Mouse (Mus musculus) frontal cortex, postnatal 10 days (tissue): Measurements from ENCODE around the gene Arl2bp.

ENCODE experiments used
- DNase-seq, 2 experiments: peaks; one replicate each; pipeline ENCODE4 v3.0.0; 2022; ENCODE audit warnings: low spot score in 2 of 2, mixed read lengths in 1 of 2

Gene Arl2bp

DNA sequence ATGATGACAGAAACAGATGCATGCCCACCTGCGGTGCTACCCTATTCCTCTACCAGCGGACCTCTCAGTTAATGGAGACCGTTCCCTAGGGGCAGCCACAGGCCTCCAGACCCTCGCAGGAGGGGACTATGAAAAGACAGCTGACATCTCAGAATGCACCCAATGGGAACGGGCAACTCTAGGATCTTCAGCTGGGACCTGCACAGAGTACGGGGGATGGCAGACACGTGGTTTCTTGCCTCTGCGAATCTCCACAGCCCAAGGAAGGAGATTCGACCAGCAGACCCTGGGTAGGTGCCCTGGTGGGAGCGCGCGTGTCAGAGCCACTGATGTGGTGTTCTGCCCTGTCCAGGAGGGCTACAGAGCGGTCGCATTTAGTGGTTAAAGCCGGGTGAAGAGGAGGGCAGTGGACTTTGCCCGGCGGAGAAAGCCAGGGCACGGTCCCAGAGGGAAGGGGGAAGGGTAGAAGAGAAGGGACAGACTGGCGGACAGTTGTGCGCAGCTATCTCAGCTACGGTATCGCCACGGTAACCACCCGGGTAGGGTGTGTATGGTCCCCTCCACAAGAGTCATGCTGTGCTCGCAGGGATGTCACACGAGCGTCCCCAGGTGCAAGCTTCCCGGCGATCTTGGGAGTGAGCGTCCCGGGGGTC is 29.1 kb downstream of the Arl2bp start:
- DNase-seq = no peak

DNA sequence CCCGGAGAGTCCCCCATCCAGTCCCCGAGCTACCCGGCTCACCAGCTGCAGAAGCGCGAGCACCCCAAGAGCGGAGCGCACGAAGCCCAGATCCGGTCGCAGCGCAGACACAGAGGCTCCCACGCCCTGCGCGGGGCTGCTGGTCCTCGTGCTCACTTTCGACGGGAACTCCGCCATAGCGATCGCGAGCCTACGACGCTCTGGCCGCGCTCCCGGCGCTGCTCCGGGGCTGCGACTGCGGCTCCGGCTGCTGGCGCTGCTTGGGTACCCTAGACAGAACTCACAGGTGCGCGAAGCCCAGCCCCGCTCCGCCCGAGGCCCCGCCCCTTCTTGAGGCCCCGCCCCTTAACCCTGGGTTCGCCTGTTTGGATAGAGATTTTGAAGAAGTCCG is 29.6 kb downstream of the Arl2bp start, which contains the start of gene Pllp:
TSS of gene Pllp (minus strand) at position 285 of the 391 bp plus-strand sequence.
- DNase-seq = peak in 1 of 2 experiments; percentile 41

DNA sequence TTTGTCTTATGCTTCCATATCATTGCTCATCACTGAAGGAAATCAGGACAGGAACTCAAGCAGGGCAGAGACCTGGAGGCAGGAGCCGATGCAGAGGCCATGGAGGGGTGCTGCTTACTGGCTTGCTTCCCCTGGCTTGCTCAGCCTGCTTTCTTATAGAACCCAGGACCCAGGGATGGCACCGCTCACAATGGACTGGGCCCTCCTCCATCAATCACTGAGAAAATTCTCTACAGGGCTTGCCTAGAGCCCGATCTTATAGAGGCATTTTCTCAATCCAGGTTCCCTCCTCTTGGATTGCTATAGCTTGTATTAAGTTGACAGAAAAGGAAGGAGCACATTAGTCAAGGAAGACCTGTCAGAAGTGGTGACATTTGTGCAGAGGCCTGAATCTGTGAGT is 30.2 kb downstream of the Arl2bp start:
- peak in 1 of 2 experiments; percentile 4 for DNase-seq

DNA sequence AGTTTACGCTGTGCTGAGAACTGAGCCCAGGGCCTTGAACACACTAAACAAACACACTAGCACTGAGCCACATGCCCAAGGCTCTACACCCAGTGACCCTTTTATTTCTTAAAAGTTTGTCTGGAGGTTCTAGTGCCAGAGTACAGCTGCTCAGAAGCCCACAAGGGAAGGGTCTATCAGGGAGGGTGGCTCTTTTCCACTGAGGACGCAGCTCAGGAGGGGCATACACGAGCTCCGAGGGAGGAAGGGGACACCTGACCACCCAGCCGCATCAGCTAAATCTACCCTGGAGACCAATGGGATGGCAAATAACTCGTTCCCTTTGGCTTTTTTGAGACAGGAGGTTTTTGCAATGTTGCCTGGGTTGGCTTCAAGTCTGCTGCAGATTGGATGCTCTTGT is 31.6 kb downstream of the Arl2bp start:
- no peak for DNase-seq

DNA sequence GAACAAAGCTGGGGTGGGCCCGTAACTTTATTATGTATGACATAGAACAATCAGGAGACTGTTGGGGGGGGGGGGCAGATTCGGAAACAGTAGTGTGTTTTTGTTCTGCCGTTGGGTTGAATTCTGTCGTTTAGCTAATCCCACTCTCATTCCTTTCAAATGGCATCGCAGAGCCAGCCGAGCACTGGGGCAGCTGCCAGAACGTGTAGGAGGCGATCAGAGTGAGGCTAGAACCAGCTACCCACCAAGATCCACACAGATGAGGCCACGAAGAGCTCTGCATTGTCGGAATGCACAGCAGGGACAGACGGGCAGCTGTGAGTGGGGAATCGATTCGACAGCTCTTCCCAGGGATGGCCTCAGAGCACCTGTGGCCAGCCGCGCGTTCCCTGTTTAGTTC is 33.0 kb downstream of the Arl2bp start:
- DNase-seq = no peak

DNA sequence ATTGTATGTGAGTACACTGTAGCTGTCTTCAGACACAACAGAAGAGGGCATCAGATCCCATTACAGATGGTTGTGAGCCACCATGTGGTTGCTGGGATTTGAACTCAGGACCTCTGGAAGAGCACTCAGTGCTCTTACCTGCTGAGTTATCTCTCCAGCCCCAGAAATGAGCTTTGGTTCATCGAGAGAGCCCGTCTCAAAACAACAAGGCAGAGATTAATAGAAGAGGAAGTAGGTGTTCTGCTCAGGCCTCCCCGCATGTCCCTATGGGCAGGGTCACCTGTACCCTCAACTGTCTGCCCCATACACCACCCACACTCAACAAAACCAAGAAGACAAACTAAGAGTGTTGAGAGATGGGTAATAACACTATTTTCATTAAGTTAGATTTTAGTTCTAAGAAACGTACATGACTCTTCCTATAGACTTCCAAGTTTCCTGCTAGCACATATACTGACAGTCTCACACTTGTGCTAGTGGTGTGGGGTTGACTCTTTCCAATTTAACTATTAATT is 34.1 kb downstream of the Arl2bp start:
- DNase-seq = no peak

DNA sequence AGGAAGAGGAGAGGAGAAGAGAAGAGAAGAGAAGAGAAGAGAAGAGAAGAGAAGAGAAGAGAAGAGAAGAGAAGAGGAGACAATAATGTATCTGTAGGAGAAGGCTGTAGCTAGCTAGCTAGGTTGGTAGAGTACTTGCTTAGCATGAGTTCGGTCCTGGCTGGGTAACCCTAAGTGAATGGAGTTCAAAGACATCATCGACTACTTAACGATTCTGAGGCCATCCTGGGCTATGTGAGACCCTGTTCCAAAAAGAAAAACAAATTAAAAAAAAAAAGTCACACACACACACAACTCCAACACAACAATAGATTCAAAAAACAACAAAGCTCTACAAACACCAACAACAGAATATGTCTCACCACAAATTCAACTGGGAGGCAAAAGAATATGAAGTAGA is 35.8 kb downstream of the Arl2bp start:
- DNase-seq = no peak

DNA sequence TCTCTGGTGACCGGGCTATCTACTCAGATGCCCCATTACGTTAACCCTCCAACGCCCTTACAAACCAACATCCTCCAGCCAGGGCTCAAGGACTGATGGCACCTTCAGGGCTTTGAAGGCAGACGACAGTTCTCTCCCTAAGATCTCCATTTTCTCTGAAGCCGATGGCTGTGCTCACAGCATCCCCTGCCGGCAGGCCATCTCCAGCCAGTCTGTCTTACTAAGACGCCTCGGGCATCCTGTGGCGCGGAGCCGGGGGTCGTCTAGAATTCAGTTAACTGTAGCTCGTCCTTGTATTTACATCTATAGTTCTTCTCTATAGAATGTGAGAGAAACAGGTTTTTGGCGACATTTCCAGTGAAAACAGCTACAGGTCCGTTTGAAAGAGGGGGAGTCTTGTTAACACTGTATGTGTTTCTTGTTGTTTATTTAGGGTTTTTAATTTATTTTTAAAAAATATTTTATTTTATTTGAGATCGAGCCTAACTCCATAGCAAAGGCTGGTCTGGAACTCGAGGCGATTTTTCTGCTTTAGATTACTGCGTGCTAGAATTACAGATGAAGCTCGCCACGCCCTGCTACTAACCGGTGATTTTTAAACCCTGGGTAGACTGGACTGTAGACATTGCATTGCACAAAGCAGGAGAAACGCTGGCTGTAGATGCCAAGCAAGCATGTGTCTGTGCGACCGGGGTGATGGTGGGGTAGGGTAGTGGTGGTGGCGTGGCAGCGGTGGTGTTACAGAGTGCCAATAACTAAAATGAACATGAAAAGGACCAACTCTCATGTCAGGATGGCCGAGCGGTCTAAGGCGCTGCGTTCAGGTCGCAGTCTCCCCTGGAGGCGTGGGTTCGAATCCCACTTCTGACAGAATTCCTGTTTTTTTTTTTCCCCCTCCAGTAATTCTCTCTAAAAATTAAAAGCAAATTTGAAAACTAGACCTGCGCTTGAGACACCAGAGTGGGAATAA is 36.7 kb downstream of the Arl2bp start:
- peak; percentile 71 to 83 for DNase-seq

DNA sequence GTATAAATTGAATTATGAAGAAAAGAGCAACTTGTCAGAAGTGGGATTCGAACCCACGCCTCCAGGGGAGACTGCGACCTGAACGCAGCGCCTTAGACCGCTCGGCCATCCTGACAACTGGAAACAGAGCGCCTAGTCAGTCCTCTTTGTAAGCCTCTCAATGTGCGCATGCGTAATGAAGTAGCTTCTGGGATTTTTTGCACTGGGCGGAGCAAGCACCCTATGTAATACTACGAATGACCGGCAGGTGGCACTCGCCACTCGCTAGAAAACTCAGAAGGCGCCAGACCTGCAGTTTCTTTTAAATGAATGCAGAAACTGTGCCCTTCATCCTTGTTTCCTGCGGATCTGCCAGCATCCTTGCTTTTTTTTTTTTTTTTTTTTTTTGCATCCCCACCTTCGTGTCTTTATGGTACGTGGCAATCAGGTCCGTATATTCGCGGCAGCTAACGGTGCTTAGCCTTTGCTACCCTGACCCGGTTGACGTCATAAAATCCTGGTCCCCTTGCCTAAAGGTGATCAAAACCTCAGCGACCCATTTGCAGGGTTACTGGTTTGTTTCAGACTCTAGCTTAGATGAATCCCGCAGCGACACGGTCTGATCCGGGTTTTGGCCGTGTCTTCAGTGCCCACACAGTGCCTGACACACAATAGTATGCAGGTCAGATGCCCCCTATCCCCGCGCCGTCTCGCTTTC is 37.7 kb downstream of the Arl2bp start:
- DNase-seq = peak; percentile 89 to 98

DNA sequence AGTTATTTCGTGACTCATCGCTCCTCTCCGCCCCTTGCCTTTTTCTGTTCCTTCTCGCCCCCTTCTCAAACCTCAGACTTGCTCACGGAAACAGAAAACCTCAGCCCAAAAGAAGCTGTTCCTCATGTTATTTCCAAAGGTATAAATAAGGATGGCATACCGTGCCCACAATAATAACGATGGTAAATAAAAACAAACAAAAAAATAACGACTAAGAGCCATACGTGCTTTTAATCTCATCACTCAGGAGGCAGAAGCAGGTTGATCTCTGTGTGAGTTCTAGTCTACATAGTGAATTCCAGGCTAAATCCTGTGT is 38.2 kb downstream of the Arl2bp start:
- no peak for DNase-seq

DNA sequence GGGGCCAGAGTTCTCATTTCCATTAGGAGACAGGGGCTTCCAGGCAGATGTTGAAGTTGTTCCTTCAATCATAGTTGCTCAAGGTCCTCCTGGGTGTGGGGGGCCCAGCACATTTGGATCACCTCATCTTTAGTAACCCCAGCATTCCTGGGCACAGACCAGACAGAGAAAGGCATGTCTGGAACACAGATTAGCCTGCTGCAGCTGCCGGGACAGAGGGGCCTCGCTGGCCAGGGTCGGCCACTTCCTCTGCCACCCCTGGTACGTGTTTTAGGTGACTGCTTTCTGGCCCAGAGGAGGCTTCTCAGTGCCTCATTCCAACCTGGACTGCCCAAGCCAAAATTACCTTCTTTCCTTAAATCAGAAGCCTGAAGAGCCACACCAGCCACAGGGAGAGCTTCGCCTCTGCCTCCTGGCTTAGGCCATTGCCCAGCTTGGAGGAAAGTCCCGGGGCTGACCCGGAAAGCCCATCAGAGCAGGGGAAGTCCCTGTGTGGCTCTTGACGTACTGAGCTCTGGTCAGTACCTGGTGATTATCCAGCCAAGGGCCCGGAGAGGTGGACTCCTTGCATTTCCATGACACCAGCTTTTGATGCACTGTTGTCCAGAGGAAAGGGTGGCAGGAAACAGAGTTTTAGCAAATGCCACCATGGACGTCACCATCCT is 39.3 kb downstream of the Arl2bp start:
- DNase-seq = no peak

DNA sequence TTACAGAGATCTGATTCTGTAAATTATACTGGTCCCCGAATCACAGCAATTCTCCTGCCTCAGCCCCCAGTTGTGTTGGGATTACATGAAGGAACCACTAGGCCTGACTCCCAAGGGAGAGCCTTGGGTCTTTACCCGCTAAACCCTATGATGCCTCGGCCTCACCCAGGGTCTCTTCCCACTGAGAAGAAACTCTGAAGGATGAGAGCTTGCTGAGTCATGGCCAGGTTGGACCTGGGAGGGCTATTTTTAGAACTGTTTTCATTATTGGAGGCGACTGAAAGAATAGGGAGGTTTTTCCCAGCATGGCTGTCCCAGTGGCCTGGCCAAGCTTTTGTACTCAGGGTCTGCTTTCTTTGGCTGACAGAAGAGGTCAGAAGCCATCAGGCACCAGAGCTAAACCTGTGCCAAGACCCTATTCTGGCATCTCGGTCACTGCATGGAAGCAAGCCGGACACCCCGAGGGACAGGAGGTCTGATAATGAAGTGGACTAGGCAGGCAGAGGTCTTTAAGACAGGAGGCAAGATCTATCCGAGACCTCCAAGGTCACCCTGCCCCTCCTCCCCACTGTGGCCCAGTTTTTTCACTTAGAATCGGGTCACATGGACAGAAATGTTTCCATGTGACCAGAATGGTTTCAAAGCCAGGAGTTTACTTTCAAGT is 40.5 kb downstream of the Arl2bp start:
- DNase-seq = no peak

DNA sequence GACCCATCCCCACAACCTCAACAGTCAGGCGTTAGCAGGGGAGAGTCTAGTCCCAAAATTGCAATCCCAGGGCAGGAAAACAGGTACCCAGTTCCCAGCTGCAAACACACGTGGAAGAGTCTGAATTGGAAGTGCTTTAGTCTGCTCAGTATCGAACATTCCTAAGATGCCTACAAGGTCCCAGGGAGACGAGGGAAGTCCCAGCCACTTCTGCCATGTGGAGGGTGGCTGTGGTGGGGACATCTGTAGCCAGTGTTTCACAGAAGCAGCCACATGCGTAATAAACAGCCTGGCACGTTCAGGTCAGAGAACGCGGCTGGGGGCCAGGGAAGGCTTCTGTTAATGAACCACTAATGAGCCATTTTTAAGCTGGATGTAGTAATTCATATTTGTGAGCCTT is 43.9 kb downstream of the Arl2bp start:
- DNase-seq = no peak

DNA sequence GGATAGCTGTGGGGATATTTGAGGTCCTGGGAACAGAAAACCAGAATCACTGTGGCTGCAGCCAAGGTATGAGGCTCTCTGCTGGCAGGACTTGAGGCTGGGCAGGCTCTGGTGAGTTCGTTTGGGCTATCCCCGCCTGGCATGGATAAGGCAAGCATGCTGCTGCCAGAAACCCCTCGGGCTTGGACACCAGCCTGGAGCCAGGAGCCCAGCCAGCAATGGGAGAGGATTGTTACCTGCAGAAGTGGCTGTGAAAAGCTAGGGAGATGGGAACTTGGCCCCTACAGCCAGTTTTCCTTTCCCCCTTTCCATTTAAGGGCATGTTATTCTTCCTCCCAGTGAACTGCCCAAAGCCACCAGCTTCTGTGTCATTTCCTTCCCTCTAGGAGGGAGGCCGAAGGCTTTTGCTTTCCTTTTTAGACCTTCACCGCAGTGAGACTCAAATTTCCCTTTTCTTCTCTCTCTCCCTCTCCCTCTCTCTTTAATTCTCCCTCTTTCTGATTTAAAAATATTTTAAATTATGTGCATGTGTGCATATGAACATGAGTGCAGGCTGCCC is 44.8 kb downstream of the Arl2bp start:
- no peak for DNase-seq

DNA sequence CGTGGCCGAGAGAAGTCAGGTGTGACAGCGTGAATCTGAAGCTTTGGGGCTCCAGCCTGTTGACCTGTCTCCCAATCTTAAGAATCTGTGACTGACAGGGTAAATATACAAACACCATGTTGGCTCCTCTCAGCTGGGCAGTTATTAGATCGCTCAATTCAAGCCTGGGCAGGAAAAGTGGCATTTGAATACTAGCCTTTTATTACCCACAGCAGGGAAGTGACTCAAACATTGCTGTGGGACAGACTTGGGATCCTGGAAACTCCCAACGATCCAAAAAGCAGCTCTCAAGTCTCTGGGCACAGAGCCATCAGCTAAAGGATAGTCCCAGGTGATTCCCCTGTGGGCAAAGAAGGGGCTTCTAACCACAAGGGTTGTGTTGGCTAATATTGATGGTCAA is 48.2 kb downstream of the Arl2bp start:
- no peak for DNase-seq

DNA sequence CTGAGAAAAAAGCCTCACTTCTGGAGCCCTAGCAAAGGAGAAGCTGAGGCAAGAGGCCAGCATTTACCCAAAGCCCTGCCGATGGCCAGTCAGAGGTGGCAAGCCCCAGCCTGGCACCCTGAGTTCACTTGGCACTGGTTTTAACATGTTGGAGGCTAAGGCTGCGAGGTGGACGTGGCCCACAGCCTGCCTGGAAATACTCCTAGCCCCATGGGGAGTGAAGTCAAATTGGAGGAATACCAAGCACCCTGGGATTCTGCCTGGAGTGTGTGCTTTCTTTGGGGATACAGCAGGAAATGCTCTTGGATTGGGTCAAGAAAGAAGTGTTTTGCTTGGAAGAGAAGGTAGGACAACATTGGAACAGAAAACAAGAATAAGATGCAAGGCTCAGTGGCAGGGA is 49.5 kb downstream of the Arl2bp start:
- DNase-seq = no peak

DNA sequence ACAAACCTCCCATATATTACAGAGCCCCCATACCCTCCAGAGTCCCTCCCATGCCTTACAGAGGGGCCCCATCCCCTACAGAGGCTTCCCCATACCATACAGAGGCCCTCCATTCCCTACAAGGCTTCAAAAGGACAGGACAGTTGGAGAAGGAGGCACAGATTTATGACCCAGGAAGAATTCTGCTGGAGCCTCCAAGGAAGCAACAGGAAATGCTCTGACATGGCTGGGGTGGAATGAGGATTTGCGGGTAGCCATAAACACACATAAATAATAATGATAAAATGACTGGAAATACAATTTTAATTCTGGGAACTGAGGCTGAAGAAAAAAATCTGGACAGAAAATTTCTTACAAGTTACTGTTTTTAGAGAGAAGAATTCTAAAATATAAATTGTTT is 50.4 kb downstream of the Arl2bp start:
- no peak for DNase-seq
